Mouse (Mus musculus) CD4-positive naive resting alpha-beta T cell, adult 57 days (primary cell): Measurements from ENCODE around the gene Prss50. TPM values are rescaled to one million over a fixed set of nuclear protein-coding genes. Genes with fewer than 3 reads are reported as not detected.

Source experiments
- total RNA-seq: library from RNA; stranded (reverse); gene quantifications from one replicate; pipeline ENCODE4 v1.2.4, GENCODE M21; 2023

The Prss50 gene
- total RNA-seq, result not detected

GRCm38 (mm10) chr9:110857781-110858472 lies at the start of gene Prss50:
Gene Prss50, plus strand, starts transcription at chr9:110857967.

DNA sequence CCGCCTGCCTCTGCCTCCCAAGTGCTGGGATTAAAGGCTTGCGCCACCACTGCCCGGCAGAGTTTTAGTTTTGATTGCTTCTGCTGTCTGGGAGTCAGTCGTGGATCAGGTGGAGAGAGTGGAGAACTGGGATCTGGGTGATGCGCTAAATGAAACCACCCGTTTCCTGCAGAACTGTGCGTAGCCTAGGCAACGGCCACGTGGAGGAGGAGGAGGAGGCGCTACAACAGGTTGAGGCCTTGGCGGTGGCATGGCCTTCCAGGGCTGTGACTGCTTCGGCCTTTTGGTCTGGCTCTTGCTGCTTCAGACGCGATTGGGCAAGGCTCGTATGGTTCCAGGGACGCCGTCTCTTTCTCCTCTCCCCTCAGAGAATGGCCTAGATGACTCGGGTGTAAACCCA lies 44.0 kb upstream of the Prss50 start, which contains the start of gene Prss44:
TSS of gene Prss44 (plus strand) at position 206 of the 400 bp plus-strand sequence.

DNA sequence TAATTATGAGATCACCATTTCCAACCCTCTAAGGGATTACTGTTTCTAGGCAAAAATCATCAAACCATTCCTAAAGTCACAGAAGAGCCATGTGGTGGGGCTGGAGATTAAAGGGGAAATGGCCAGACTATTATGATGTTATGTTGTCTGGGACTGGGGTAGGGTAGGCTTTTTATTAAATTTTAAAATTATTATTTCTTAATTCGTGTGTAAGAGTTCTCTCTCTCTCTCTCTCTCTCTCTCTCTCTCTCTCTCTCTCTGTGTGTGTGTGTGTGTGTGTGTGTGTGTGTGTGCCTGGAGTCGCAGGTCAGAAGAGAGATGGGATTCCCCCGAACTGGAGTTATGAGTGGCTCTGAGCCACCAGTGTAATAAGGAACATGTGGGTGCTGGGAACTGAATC lies 31.4 kb upstream of the Prss50 start, which contains the start of gene Prss43:
TSS of gene Prss43 (plus strand) at position 301 of the 400 bp plus-strand sequence.

DNA sequence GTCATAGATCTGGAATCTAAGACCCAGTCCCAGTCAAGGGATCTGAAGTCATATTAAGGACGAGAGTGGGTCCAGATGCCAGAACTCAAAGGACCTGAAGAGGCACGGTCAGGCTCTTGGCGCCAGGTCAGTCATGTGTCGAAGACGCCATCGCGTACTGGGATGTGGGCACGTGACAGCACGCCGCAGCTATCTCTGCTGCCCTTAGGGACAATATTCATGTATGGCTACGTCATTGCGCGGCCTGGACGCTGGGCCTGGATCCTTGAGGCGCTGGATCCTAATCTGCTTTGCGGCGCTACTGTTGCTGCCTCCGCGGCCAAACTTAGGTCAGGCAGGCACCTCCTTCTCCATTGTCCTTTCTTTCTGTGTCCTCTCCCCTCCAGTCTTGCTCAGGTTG lies 23.4 kb upstream of the Prss50 start, which contains the start of gene Prss45:
TSS of gene Prss45 (plus strand) at position 178 of the 400 bp plus-strand sequence.

DNA sequence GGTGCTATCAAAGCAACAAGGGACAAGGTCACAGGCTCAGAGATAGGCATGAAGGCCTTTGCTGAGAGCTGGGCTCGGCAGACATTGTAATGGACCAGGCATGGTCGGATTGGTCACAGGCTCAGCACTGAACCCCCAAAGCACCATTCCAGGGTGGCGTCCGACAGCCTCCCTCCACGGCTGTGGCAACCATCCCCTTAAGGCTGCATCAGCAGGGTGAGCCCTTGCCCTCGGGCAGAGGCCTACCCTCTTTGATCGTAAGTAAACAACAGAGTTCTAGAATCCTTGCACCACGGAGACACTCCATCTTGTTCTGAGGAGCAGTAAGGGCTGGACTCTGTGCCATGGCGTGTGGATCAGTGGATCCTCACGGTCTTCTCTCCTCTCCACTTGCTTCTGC lies 13.6 kb upstream of the Prss50 start, which contains the start of gene Prss46:
TSS of gene Prss46 (plus strand) at position 301 of the 400 bp plus-strand sequence.

GRCm38 (mm10) chr9:110879191-110879920 lies 21.6 kb downstream of the Prss50 start, which contains the start of gene Als2cl:
Gene Als2cl, plus strand, starts transcription at chr9:110879870.

GRCm38 (mm10) chr9:110879998-110880561 lies 22.3 kb downstream of the Prss50 start, which contains the start of gene Tmie:
Gene Tmie, minus strand, starts transcription at chr9:110880113.

Other genes with a start within 250 kb of the Prss50 start
- 5.7 TPM for gene Nradd, start 233.5 kb upstream of the Prss50 start, total RNA-seq
- 81.3 TPM for gene Nbeal2, start 203.8 kb upstream of the Prss50 start, total RNA-seq
- gene Ccdc12, start 201.5 kb upstream of the Prss50 start, total RNA-seq, result 83.5 TPM
- not detected for gene Myl3, start 116.1 kb upstream of the Prss50 start, total RNA-seq
- gene Pth1r, start 110.8 kb upstream of the Prss50 start, total RNA-seq, result not detected
- gene Prss42, start 59.8 kb upstream of the Prss50 start, total RNA-seq, result not detected
- not detected for gene Prss44, start 44.0 kb upstream of the Prss50 start, total RNA-seq
- not detected for gene Prss43, start 31.3 kb upstream of the Prss50 start, total RNA-seq
- gene Prss45, start 23.4 kb upstream of the Prss50 start, total RNA-seq, result not detected
- gene Prss46, start 13.5 kb upstream of the Prss50 start, total RNA-seq, result not detected
- gene Als2cl, start 21.9 kb downstream of the Prss50 start, total RNA-seq, result 526 TPM
- gene Tmie, start 22.1 kb downstream of the Prss50 start, total RNA-seq, result 29.7 TPM
- 4.1 TPM for gene Fam240a, start 58.9 kb downstream of the Prss50 start, total RNA-seq
- gene Tdgf1, start 88.2 kb downstream of the Prss50 start, total RNA-seq, result 1.3 TPM
- 0.27 TPM for gene Lrrc2, start 93.6 kb downstream of the Prss50 start, total RNA-seq
- gene Rtp3, start 132.6 kb downstream of the Prss50 start, total RNA-seq, result not detected
- 4.3 TPM for gene Ltf, start 161.3 kb downstream of the Prss50 start, total RNA-seq
- 4.1 TPM for gene Ccrl2, start 199.6 kb downstream of the Prss50 start, total RNA-seq